Mouse (Mus musculus): ENCODE measurements around the gene Ace2. TPM values are rescaled to one million over a fixed set of nuclear protein-coding genes. Genes with fewer than 3 reads are reported as not detected.

Gene Ace2
- polyA plus RNA-seq, 1 experiment from 2014 or later: 0.43 TPM

DNA sequence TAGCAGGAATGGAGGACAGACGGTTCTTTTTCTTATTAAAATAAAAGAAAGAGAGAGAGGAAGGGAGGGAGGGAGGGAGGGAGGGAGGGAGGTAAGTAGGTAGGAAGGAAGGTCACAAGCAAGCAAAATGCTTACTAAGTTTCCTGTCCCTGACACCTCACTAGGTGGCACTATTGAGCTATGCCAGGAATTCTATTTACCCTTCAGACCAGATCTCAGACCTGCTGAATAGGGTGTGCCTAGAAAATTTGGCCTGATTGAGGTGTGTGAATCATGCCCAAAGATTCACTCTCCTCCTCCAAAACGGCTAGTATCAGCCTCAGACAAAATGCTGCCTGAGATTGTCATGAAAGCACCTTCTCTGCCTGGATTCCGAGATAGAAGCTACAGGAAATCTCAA, 44.7 kb downstream of the Ace2 start:
- no peaks in the 10 kb centered on the region for H3K36me3 ChIP-seq
- H3K4me1 ChIP-seq (replicated peaks): no peaks in the 10 kb centered on the region
- 0 out of 2 replicates have a peak, but pooled peaks cover 5% of the 10 kb centered on the region for H3K27me3 ChIP-seq
- no peak overlapping the region for H3K9ac ChIP-seq
- ATAC-seq (ENCODE audit: low FRiP score): no peak
- H3K4me3 ChIP-seq: no peak overlapping the region
- H3K9me3 ChIP-seq: no peaks in the 10 kb centered on the region
- H3K27ac ChIP-seq: no peak overlapping the region
- 35% methylated on average over 3 of the region's 3 CpGs for WGBS
- H3K4me2 ChIP-seq: no peak overlapping the region

DNA sequence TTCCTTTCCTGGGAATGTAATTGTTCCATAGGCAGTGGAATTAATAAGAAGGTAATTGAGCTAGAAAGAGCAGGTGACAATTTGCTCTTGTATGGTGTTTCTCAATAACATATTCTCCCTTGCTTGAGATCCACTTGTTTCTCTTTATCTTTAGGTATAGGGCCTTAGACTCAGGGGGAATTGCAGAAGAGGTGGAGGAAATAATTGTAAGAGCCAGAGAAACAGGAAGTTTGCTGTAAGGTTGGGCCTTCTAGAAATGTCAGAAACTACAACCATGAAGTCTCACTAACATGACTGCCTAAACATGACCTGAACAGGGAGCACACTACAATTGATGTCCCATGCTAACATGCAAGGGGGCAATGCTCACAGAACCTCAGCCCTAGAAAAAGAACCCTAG, 50.7 kb downstream of the Ace2 start:
- no peak overlapping the region for H3K9ac ChIP-seq
- no peak overlapping the region for H3K4me3 ChIP-seq
- H3K27ac ChIP-seq: no peak overlapping the region
- no peaks in the 10 kb centered on the region for H3K36me3 ChIP-seq
- H3K4me2 ChIP-seq: no peak overlapping the region
- no peaks in the 10 kb centered on the region for H3K4me1 ChIP-seq (replicated peaks)
- no peaks in the 10 kb centered on the region for H3K9me3 ChIP-seq
- H3K27me3 ChIP-seq: no peaks in the 10 kb centered on the region
- no peak for ATAC-seq (ENCODE audit: low FRiP score)

DNA sequence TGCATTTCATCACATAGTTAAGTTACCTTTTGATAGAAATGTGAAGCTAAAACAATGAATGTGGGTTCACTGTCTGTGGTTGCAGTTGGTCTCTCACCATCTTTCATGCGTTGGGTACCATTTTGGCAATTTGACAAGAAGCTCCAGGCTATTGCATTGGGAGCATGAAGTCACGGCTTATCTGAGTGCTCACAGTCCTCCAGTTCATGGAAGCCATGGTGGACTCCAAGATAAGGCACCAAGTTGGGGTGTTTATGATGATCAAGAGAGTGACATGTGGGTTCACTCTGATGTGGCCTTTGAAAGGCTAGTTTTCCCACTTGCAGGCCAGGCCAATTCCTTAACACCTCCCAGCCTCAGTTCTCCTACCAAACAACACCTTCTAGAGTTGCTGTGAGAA, 58.5 kb downstream of the Ace2 start:
- H3K4me1 ChIP-seq (replicated peaks): no peaks in the 10 kb centered on the region
- H3K27ac ChIP-seq: no peak overlapping the region
- H3K27me3 ChIP-seq: 0 out of 2 replicates have a peak, but pooled peaks cover 2% of the 10 kb centered on the region
- no peak overlapping the region for H3K4me2 ChIP-seq
- H3K9ac ChIP-seq: no peak overlapping the region
- no peaks in the 10 kb centered on the region for H3K9me3 ChIP-seq
- H3K36me3 ChIP-seq: no peaks in the 10 kb centered on the region
- ATAC-seq (ENCODE audit: low FRiP score): no peak
- WGBS: 91% methylated on average over 2 of the region's 2 CpGs
- H3K4me3 ChIP-seq: no peak overlapping the region

DNA sequence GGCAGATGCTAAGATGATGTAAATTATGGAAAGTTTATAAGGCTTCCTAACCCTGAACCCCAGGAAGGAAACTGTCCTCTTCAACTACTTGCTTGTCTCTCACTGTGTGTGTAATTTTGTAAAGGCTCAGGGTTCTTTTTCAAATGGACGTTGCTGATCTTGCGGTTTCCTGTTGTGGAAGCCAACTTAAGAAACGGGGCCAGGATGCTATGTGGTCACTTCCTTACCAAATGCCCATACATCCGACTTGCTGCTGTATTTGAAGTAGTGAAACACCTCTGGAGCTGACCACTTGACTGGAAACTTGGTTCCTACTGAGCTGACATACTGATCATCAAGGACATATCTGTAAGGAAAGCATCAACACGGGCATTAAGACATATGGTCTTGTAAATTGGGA, 61.4 kb downstream of the Ace2 start:
- no peak overlapping the region for H3K4me2 ChIP-seq
- WGBS: 80% methylated on average over 5 of the region's 5 CpGs
- no peak for ATAC-seq (ENCODE audit: low FRiP score)
- H3K27ac ChIP-seq: no peak overlapping the region
- no peaks in the 10 kb centered on the region for H3K4me1 ChIP-seq (replicated peaks)
- no peak overlapping the region for H3K4me3 ChIP-seq
- H3K27me3 ChIP-seq: 0 out of 2 replicates have a peak, but pooled peaks cover 2% of the 10 kb centered on the region
- H3K9me3 ChIP-seq: no peaks in the 10 kb centered on the region
- no peak overlapping the region for H3K9ac ChIP-seq
- no peaks in the 10 kb centered on the region for H3K36me3 ChIP-seq

DNA sequence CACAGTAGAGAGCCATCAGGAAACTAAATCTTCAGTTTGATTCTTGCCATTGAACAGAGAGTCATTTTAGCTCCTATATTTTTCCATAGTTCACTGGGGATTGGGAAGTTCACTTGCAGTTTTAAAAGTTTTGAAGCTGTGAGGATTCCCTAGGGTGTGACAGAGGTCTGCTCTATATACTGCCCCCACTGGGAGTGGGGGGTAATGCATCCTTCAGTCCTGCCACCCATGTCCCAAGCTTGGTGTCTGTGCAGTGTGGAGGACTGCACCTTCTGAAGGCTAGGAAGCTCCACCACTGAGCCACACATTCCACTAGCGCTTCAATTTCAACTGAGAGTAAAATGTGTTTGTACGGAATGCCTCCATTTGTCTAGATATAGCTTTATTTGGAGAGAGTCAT, 82.9 kb downstream of the Ace2 start:
- no peak for ATAC-seq (ENCODE audit: low FRiP score)
- H3K27me3 ChIP-seq: no peaks in the 10 kb centered on the region

DNA sequence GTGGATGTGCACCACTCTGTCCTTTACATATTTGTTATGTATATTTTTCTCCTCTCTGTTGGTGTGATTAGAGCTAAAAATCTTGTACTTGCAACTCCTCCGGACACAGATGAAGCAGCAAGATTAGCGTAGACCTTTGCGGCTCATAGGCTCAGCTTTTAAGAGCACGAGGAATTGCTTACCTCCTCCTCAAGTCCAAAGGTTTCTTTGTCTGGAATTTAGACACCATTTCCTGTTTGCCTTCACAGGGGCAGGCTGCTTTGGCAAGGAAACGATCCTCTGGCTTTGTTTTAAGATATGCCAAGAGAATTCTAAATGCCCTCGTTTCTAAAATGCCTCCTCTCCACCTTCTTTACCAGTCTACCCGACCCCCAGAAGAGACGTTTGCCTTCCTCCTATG, 94.2 kb downstream of the Ace2 start:
- H3K36me3 ChIP-seq: no peaks in the 10 kb centered on the region

More for the DNA sequence above, 82.9 kb downstream of the Ace2 start:
- no peak overlapping the region for H3K4me2 ChIP-seq
- H3K27ac ChIP-seq: no peak overlapping the region
- H3K4me1 ChIP-seq (replicated peaks): no peaks in the 10 kb centered on the region
- WGBS: 77% methylated on average over 2 of the region's 2 CpGs
- no peaks in the 10 kb centered on the region for H3K36me3 ChIP-seq
- no peak overlapping the region for H3K9ac ChIP-seq
- no peaks in the 10 kb centered on the region for H3K9me3 ChIP-seq
- H3K4me3 ChIP-seq: no peak overlapping the region

More for the DNA sequence above, 94.2 kb downstream of the Ace2 start:
- Histone ChIP-seq H3K9me3 (no peaks in the 10 kb centered on the region), H3K27ac (no peak overlapping the region), H3K4me2 (no peak overlapping the region), H3K9ac (no peak overlapping the region), H3K4me1 (replicated peaks) (no peaks in the 10 kb centered on the region), H3K4me3 (no peak overlapping the region), H3K27me3 (peaks cover 3% of the 10 kb centered on the region; the same call in 1 of the 2 replicates)
- WGBS: 67% methylated on average over 8 of the region's 8 CpGs
- no peak for ATAC-seq (ENCODE audit: low FRiP score)

Other genes with a start within 250 kb of the Ace2 start
- gene Ap1s2, start 230.3 kb upstream of the Ace2 start, polyA plus RNA-seq (2015; fragmentation: Nextera tagmentation; extraction: Ambion mirVana): 99.3 and 104 TPM in 2 replicates
- 58.7 and 63.9 TPM in 2 replicates for gene Zrsr2, start 180.7 kb upstream of the Ace2 start, polyA plus RNA-seq (2015; fragmentation: Nextera tagmentation; extraction: Ambion mirVana)
- gene Car5b, start 111.3 kb upstream of the Ace2 start, polyA plus RNA-seq (2015; fragmentation: Nextera tagmentation; extraction: Ambion mirVana): 0.31 and 0.65 TPM in 2 replicates
- 23.5 and 26.1 TPM in 2 replicates for gene Siah1b, start 62.8 kb upstream of the Ace2 start, polyA plus RNA-seq (2015; fragmentation: Nextera tagmentation; extraction: Ambion mirVana)
- gene Cltrn, start 50.5 kb upstream of the Ace2 start, polyA plus RNA-seq (2015; fragmentation: Nextera tagmentation; extraction: Ambion mirVana): 0.50 and 1.00 TPM in 2 replicates
- 0.31 and 0.76 TPM in 2 replicates for gene Bmx, start 118.9 kb downstream of the Ace2 start, polyA plus RNA-seq (2015; fragmentation: Nextera tagmentation; extraction: Ambion mirVana)
- gene Pir, start 130.0 kb downstream of the Ace2 start, polyA plus RNA-seq (2015; fragmentation: Nextera tagmentation; extraction: Ambion mirVana): 3.4 and 3.9 TPM in 2 replicates
- gene Vegfd, start 234.0 kb downstream of the Ace2 start, polyA plus RNA-seq (2015; fragmentation: Nextera tagmentation; extraction: Ambion mirVana): 0.52 and 0.74 TPM in 2 replicates